Mouse (Mus musculus) left cerebral cortex, adult 9 months (tissue): ENCODE data around the gene Zmynd10.

Experiments used
- DNase-seq, 2 experiments: peaks; one replicate each; pipeline ENCODE4 v3.0.0; 2022; ENCODE audit warnings: low spot score in 2 of 2

Zmynd10 gene

DNA sequence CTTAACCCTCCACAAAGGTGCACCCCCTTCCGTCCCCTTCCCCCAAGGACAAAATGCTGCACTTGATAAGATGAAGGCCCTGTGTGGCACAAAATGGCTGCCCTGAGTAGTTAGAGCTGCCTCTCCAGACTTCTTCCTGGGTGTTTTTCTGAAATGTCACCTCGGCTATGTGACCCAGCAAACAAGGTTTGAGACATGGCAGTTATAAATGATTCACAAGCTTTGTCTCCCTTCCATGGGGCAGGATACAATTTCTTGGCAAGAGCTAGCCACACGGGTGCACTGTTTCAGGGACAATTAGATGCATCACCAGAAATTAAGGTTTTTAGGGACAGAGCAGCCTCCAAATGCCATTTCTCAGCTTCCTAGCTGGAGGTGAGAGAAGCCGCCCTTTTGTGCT is 6.7 kb upstream of the Zmynd10 start:
- DNase-seq: no peak

DNA sequence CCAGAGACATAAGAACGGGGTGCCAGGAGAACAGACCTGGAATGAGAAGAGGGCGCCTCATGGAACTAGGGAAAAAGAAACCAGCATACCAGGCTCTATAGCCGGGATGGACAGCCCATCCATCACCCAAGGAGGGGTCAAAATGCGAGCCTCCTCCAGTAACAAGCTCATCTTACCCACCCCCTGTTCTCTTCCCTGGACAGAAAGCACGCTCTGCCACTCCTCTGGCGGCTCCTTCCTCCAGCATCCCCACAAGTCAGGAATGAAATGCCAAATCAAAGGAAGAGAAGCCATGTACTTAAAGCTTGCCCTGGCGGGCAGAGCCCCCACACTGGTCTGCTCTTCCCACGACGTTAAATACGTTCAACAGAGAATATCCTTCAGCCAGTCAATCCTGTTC is 6.1 kb upstream of the Zmynd10 start:
- no peak for DNase-seq

DNA sequence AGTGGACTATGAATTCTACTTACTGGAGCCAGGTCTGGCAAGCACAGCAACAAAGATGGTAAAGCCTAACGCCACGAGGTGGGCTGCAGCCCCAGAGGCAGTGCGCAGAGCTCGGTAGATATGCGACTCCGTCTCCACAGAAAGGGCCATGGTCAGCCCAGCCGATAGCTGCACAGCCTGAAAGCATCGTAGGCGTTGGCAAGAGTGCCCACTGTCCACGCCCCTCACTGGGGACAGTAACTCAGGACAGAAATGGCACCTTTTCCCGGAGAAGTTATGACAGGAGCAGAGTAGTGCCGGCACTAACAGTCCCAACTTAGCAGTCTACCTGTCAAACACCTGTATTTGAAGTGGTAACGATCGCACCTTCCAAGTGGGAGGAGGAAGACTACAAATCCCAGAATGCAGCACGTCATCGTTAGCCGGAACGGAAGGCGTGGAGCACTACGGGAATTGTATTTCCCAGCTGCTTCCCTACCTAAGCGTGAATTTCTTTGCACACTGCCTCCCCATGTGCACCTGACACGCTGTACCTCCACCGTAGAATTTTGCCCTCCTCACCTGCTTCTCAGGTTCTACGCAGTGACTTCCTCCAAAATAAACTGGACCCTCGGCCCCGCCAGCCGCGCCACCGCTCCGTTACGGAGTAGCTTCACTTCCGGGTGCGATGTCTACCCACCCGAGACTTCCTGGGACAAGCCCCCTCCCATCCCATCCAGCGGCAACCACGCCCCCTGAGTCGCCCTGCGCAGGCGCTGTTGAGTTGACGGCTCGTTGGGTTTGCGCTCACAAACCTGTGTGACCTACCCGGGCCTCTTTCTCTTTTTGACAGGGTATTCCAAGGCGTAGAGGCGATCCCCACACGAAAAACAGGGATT is 5.4 kb upstream of the Zmynd10 start, which contains the start of the genes Cyb561d2 and Nprl2:
Gene Cyb561d2 (minus strand): TSS at position 720 of the 878 bp plus-strand sequence.
Gene Nprl2 (plus strand): TSS at position 753 of the 878 bp plus-strand sequence.
- DNase-seq: peak; percentile 87 to 94

DNA sequence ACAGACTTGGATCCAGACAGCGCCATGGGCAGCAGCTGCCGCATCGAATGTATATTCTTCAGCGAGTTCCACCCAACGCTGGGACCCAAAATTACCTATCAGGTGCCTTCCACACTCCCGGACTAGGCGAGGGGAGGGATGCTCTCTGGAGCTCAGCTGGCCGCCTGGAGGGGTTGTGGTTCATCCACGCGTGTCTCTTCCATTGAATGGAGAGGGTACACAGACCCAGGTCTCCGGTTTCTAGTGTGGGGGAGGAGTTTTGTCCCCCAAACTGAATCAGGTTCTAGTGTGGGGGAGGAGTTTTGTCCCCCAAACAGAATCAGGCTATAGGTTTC is 4.8 kb upstream of the Zmynd10 start:
- no peak for DNase-seq

DNA sequence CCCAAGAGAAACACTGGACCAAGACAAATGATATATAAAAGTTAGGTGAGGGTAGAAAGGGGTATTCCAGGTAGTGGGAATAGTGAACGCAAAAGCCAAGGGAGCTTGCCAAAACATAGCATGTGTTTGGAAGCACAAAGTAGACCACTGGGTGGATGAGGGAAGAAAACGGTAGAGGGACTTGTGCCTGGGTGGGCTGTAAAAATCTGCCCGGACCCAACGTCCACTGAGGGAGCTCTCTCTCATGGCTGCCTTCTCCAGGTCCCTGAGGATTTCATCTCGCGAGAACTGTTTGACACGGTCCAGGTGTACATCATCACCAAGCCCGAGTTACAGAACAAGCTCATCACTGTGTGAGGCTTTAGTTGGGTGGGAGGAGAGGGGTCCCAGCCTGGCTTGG is 4.4 kb upstream of the Zmynd10 start:
- no peak for DNase-seq

DNA sequence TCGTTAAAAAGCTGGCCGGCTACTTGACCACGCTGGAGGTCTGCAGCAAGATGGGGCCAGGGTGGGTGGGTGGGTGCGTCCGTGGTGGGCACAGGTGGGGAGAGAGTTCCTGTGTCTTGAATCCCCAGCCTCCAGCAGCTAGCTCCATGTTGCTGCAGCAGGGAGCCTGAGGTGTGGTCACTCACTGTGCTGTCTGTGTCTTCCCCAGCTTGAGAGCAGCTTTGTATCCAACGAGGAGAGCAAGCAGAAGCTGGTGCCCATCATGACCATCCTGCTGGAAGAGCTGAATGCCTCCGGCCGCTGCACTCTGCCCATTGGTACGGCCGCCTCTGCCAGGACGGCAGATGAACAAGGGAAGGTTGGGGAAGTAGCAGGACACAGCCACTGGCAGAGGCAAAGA is 3.8 kb upstream of the Zmynd10 start:
- no peak for DNase-seq

DNA sequence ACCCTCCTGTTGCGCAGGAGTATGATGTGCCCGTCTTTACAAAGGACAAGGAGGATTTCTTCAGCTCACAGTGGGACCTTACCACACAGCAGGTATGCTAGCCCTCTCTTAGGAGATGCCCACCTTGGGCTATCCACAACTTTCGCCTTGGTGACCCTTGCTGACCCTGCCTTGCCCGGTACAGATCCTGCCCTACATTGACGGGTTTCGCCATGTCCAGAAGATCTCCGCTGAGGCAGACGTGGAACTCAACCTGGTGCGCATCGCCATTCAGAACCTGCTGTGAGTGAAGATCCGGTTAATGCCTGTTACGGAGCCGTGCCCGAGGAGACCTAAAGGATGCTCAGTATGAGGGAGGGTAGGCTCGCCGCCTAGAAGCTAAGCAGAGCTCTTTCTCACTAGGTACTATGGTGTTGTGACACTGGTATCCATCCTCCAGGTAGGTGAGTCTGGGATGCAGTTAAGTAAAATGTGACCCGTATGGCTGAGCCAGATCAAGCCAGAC is 2.9 kb upstream of the Zmynd10 start:
- no peak for DNase-seq

DNA sequence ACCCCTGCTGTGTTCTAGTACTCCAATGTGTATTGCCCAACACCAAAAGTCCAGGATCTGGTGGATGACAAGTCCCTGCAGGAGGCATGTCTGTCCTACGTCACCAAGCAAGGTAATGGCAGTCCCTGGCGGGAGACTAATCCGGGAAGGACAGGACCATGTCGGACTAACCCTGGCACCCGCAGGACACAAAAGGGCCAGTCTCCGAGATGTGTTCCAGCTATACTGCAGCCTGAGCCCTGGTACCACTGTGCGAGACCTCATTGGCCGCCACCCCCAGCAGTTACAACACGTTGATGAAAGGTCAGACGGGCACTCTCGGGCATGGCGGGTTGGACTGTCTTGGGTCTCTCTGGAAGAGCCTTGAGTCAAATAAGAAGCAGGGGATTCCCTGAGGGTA is 2.4 kb upstream of the Zmynd10 start:
- DNase-seq: no peak

DNA sequence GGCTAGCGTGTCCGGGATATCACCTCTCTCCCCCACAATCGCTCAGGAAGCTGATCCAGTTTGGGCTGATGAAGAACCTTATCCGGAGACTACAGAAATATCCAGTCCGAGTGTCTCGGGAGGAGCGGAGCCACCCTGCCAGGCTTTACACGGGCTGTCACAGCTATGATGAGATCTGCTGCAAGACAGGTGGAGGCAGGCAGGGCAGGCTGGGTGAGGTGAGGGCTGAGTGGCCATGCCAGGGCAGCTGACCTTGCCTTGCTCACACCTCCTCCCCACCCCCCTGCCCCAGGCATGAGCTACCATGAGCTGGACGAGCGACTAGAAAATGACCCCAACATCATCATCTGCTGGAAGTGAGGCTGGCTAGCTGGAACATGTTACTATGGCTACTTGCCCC is 1.9 kb upstream of the Zmynd10 start:
- DNase-seq: no peak

DNA sequence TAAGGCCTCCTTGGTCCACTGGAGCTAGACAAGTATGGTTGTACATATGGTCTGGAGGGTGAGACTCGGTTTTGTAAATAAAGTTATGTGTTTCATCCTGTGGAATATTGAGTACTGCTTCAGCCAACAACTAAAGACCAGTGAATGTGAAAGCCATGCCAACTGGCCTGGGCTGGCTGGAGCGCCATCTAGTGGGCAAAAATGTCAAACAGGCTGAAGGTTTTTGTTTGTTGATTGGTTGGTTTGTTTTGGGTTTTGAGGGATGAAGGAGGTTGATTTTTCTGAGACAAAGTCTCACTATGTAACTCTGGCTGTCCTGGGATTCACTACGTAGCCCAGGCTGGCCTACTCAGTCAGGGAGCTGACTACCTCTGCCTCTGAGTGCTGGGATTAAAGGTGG is 1.5 kb upstream of the Zmynd10 start:
- DNase-seq: peak in 1 of 2 experiments; percentile 74

DNA sequence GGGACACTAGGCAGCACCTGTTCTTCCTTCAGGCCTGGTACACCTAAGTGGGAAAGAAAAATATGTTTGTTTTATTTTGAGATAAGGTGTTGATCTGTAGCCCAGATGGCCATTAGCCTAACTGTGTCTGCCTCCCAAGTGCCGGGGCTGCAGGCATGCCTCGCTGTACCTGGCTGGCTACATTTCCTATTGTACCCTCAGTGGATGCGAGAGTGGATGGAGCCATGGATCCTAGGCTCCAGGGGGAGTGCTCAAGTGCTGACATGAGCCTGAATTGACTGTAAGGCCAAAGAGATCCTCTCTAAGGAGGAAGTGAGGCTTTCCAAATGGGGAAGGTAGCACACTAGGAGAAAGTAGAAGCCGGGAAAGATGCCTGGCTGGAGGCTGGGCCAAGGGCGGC is 859 bp downstream of the Zmynd10 start:
- no peak for DNase-seq

DNA sequence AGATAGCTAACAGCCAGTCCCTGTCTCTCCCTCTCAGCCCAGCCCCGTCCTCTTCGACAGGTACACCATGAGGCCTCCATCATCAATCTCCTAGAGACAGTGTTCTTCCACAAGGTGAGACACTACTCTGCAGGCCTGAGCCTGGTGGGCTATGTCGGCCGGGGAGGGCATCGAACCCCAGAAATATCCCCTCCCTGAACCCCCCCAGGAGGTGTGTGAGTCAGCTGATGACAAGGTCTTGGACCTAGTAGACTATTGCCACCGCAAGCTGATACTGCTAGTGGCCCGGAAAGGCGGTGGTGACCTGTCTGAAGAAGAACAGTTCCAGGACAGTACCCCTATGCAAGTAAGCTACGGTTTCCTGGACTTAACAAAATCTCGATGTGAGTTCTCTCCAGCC is 1.7 kb downstream of the Zmynd10 start:
- no peak for DNase-seq

DNA sequence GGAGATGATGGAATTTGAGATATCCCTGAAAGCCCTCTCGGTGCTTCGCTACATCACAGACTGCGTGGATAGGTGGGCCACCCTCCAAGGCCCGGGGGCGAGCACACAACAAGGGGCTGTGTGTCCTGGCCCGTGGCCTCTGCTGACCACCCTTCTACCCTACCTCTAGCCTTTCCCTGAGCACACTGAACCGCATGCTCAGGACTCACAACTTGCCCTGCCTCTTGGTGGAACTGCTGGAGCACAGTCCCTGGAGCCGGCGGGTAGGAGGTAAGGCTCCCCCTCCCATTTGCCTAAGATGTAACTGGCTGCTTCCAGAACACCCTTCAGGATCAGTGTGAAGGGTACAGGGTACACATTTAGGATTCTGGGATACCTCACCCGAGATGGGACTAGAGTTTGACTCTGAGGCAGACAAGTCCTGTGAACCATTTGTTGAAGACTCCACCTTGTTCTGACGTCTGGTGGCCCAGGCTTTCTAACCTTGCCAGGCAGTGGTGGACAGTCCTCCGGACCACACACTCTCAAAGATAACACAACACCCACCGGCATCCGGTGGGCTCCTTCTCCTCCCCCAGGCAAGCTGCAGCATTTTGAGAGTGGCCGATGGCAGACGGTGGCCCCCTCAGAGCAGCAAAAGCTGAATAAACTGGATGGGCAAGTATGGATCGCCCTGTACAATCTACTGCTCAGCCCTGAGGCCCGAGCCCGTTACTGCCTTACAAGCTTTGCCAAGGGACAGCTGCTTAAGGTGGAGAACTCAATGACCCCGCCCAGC is 2.4 kb downstream of the Zmynd10 start:
- no peak for DNase-seq

DNA sequence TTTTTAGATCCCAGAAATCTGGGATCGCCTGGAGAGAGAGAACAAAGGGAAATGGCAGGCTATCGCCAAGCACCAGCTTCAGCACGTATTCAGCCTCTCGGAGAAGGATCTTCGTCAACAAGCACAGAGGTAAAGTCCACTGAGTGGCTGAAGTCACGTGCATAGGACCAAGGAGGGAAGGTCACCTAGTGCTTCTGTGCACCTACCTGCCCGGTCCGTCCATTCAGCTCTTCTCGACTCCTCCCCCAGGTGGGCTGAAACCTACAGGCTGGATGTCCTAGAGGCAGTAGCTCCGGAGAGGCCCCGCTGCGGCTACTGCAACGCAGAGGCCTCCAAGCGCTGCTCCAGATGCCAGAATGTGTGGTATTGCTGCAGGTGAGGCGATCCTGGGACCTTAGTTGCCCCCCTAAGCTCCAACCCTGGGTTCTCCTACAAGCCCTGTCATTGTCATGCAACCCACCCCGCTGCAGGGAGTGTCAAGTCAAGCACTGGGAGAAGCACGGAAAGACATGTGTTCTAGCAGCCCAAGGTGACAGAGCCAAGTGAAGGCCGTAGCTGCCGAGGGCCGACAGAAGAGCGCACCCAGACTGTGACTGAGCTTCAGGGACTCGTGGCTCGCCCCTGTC is 3.5 kb downstream of the Zmynd10 start:
- DNase-seq: no peak

DNA sequence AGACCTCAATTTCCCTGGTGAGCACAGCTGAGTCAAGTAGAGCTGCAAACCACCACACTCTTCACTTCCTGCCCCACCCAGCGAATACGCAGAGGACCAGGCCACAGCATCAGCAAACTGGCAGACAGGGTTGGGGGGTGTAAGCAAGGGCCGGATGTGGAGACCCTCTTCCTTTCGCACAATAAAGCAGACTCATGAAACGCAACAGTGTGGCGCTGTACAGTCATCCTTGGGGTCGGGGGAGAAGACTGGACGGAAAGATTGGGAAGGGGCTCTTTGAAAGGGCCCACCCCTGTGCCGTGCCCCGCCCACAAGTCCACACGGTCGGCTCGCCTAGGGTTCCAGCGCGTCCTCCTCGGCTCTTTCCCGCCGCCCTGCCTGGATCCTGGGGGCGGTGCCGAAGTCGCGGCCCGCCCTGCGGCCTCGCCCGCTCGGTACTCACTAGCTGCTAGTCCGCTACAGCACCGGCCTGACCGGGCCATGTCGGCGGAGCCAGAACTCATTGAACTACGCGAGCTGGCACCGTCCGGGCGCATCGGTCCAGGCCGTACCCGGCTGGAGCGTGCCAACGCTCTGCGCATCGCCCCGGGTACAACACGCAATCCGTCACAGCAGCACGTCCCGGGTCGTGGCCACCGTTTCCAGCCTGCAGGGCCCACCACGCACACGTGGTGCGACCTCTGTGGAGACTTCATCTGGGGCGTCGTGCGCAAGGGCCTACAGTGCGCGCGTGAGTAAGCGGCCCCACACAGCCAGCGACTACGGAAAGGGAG is 4.2 kb downstream of the Zmynd10 start, which contains the start of gene Rassf1:
Gene Rassf1 (plus strand): TSS at position 439 of the 773 bp plus-strand sequence.
- no peak for DNase-seq

DNA sequence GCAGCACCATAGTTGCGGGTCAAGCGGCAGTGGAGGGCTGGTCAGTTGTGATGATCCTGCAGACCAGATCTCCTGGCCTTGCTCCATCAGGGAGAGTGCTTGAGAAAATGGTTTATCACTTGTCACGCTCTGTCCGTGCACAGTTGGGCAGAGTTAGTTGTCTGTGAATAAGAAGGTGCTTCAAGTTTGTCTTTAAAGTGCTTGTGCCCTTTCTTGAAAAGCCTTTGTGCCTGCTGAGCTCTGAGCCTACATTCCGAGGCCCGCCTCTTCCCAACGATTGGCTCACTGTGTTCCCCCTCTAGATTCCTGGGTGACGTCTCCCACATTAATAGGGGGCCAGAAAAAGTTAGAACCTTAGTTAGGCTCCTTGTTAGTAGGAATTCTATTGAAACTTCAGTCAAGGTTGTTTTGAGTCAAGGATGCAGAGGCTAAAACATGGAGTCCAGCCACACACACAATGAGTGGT is 4.8 kb downstream of the Zmynd10 start:
- no peak for DNase-seq

DNA sequence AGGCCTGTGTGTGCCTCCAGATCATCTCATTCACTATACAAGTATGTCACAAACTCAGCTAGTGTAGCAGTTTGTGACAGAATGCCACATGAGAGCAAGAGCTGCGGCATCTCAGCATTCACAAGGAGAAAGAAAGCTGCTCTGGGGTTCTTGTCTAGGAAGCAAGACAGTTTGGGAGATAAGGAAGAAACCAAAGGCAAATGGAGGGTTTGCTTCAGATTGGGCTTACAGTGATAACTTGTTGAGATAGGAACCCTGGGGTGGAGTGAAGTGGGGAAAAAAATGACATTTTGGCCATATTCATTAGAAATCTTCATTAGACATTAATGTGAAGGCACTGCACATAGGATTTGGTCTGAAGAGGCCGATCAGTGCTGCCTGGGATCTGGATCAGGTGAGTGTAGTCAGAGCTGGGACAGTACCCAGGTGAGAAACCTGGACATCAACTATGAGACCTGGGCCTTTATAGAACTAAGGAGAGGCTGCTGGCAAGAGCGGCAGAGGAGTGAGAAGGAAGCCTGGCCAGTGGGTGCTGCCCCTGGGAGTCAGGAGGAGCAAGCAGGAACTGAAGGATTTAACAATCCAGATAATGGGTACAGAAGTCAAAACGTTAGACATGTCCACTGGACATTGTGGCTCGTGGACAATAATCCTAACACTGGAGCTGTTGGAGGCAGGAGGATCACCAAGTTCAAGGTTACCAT is 5.7 kb downstream of the Zmynd10 start:
- DNase-seq: no peak

DNA sequence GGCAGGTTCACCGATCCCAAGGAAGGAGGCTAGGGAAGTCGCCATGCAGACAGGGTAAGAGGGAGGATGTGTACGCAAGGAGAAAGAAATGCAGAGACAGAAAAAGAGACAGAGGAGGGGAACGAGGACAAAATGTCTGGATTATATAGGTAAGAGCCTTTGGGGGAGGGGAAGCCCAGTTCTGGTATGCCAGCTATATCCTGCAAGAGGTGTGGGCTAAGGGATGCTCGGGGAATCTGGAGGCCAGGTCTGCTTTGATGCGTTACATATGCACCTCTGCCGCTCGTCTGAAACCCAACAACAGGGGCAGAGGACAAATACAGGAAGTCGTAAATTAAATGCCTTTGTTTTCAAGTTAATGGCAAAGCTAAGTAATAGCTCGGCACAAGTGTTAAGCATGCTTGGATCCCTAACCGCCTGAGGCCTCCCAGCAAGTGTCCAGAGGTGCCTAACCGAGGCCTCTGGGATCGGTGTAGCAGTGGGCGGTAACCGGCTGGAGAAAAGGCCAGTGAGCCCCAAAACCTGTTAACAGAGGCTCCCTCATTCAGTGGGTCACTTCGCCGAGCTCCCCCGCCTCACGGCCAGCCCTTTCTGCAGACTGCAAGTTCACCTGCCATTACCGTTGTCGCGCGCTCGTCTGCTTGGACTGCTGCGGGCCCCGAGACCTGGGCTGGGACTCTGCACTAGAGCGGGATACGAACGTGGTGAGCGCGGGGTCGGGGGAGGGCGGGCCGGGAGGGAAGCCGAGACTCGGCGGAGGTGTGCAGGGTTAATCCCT is 6.6 kb downstream of the Zmynd10 start:
- no peak for DNase-seq

DNA sequence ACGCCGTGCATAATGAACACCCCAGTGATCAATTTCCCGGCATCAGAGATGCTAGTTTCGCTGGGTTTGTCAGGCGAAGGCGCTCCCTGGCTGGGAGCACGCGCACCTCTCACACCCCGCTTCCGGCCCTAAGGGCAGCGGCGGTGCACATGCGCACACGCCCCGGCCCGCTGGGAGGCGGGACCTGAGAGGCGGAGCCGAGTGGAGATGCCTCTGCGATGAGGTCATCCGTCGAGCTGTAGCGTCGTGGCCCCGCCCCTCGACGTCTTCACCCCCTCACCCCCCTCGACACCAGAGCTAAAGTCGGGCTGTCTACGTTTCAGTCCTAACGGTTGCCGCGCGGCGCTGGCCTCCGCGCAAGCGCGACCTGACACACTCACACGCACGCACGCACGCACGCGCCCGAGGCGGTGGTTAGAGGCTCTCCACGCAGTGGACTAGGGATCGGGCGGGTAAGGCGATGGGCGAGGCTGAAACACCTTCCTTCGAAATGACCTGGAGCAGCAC is 7.3 kb downstream of the Zmynd10 start:
- DNase-seq: peak; percentile 90 to 94

DNA sequence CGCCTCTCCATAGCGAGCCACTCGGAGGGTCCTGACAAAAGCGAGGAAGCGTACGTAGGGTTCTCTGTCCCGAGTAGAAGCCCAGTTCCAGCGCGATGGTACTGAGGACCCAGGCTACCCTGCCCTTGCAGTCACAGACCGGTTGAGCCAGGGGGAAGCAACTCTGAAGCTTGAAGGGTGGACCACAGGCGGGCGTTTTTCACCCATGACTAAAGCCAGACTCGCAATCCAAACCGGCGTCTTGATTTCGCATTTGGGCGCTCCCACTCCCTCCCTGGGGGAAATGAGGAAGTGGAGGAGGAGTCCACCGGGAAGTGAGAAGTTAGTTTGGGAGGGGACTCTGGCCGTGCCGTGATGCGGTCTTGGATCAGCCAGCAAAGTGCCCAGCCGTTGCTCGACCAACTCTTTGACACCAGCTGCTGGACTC is 7.9 kb downstream of the Zmynd10 start:
- DNase-seq: no peak
